Mouse (Mus musculus) intestine, embryonic 14.5 days (tissue): Measurements from ENCODE around the gene Anp32e. TPM values are rescaled to one million over a fixed set of nuclear protein-coding genes. Genes with fewer than 3 reads are reported as not detected.
"Not testable (repeated sequence)": the region's sequence is repeated elsewhere in the genome, so short reads cannot be mapped to it uniquely, and the experiment has no call there.

Experiments
- ATAC-seq: fragments of 200-750 bp; cut with Nextera tagmentation; replicated peaks from 2 replicates; pipeline ENCODE4 v1.8.0; 2017; ENCODE audit warnings: low read depth, moderate number of reproducible peaks, moderate TSS enrichment, moderate library complexity; ENCODE audit not compliant: low FRiP score, low TSS enrichment
- DNase-seq: peaks from one replicate; pipeline ENCODE4 v3.0.0-alpha.2; 2018; ENCODE audit warnings: low spot score
- H3K27ac ChIP-seq: fragments of 300-500 bp; sonication (generic); 2 replicates; pipeline ENCODE4 v1.5.1; 2014; ENCODE audit warnings: low read depth, mild to moderate bottlenecking, control low read depth
- H3K27me3 ChIP-seq: fragments of 300-500 bp; sonication (generic); replicated peaks from 2 replicates; pipeline ENCODE4 v1.6.1; 2014; ENCODE audit warnings: low read length, control low read depth; ENCODE audit not compliant: control insufficient read depth, insufficient read depth
- H3K36me3 ChIP-seq: fragments of 300-500 bp; sonication (generic); 2 replicates; pipeline ENCODE4 v1.6.1; 2014; ENCODE audit warnings: low read length, control low read depth; ENCODE audit not compliant: control insufficient read depth, insufficient read depth
- H3K4me1 ChIP-seq: fragments of 300-500 bp; sonication (generic); replicated peaks from 2 replicates; pipeline ENCODE4 v1.6.1; 2014; ENCODE audit warnings: low read length, control low read depth, mixed read lengths; ENCODE audit not compliant: control insufficient read depth, insufficient read depth
- H3K4me2 ChIP-seq: fragments of 300-500 bp; sonication (generic); 2 replicates; pipeline ENCODE4 v1.6.1; 2014; ENCODE audit warnings: low read length
- H3K4me3 ChIP-seq: fragments of 300-500 bp; sonication (generic); 2 replicates; pipeline ENCODE4 v1.5.1; 2014; ENCODE audit warnings: low read depth, low read length, control low read depth, mixed read lengths
- H3K9ac ChIP-seq: fragments of 300-500 bp; sonication (generic); 2 replicates; pipeline ENCODE4 v1.6.1; 2014; ENCODE audit warnings: mild to moderate bottlenecking, low read length
- H3K9me3 ChIP-seq: fragments of 300-500 bp; sonication (generic); 2 replicates; pipeline ENCODE4 v1.6.1; 2016; ENCODE audit warnings: low read length, control low read depth; ENCODE audit not compliant: control insufficient read depth
- WGBS: fragments of 180-500 bp; shearing (Covaris S2); extraction: QIAGEN DNeasy Blood & Tissue Kit; methylation state at CpG from one replicate; pipeline ENCODE4 v1.1.7; 2014; 5-methylcytosine and 5-hydroxymethylcytosine counted together
- polyA plus RNA-seq: library from polyadenylated mRNA; unstranded; fragments of >200 nt; fragmentation: Nextera tagmentation; extraction: Ambion mirVana; gene quantifications from 2 replicates; pipeline ENCODE4 v1.2.1, GENCODE M21; 2014

Anp32e gene
- polyA plus RNA-seq, 1 experiment from 2014 or later: 54.3 TPM

- ATAC-seq (no peak), DNase-seq (no peak)
- H3K27ac ChIP-seq: no peak overlapping the region
- no peak overlapping the region for H3K4me2 ChIP-seq
- no peak overlapping the region for H3K4me3 ChIP-seq
- H3K4me1 ChIP-seq: no peaks in the 10 kb centered on the region
- no peaks in the 10 kb centered on the region for H3K9me3 ChIP-seq
- H3K36me3 ChIP-seq: no peaks in the 10 kb centered on the region
- H3K9ac ChIP-seq: no peak overlapping the region
- H3K27me3 ChIP-seq: no peaks in the 10 kb centered on the region
- 89% methylated on average over 4 of the region's 4 CpGs for WGBS
These were observed 14.3 kb upstream of the Anp32e start for GRCm38 (mm10) chr3:95914706-95915105.

- DNase-seq (no peak), ATAC-seq (no peak)
- Histone ChIP-seq H3K4me1 (no peaks in the 10 kb centered on the region), H3K36me3 (no peaks in the 10 kb centered on the region), H3K4me2 (no peak overlapping the region), H3K9me3 (no peaks in the 10 kb centered on the region), H3K27ac (no peak overlapping the region), H3K9ac (no peak overlapping the region), H3K4me3 (no peak overlapping the region), H3K27me3 (no peaks in the 10 kb centered on the region)
- 70% methylated on average over 7 of the region's 7 CpGs for WGBS
These were observed 12.3 kb upstream of the Anp32e start for GRCm38 (mm10) chr3:95916760-95917159.

GRCm38 (mm10) chr3:95920532-95920931 lies 8.5 kb upstream of the Anp32e start:
- H3K4me3 ChIP-seq, H3K27me3 ChIP-seq, H3K9me3 ChIP-seq, H3K27ac ChIP-seq, ATAC-seq, H3K4me2 ChIP-seq, H3K4me1 ChIP-seq, H3K36me3 ChIP-seq, DNase-seq, H3K9ac ChIP-seq: not testable (repeated sequence)
- WGBS: 62% methylated on average over 2 of the region's 2 CpGs

- not testable (repeated sequence) for H3K9me3 ChIP-seq
These were observed 5.6 kb upstream of the Anp32e start for GRCm38 (mm10) chr3:95923429-95923828.

GRCm38 (mm10) chr3:95924185-95924584 lies 4.9 kb upstream of the Anp32e start:
- no peak overlapping the region for H3K9ac ChIP-seq
- no peak overlapping the region for H3K27ac ChIP-seq
- 72% methylated on average over 4 of the region's 4 CpGs for WGBS
- DNase-seq (no peak), ATAC-seq (no peak)
- no peaks in the 10 kb centered on the region for H3K27me3 ChIP-seq
- H3K4me1 ChIP-seq: 0 out of 2 replicates have a peak, but pooled peaks cover 5% of the 10 kb centered on the region
- H3K4me3 ChIP-seq: no peak overlapping the region
- no peaks in the 10 kb centered on the region for H3K36me3 ChIP-seq
- H3K9me3 ChIP-seq: no peaks in the 10 kb centered on the region
- no peak overlapping the region for H3K4me2 ChIP-seq

More at GRCm38 (mm10) chr3:95923429-95923828, 5.6 kb upstream of the Anp32e start:
- not testable (repeated sequence) for H3K27me3 ChIP-seq, H3K36me3 ChIP-seq, DNase-seq, H3K4me2 ChIP-seq, H3K4me3 ChIP-seq, H3K27ac ChIP-seq, ATAC-seq, H3K9ac ChIP-seq, H3K4me1 ChIP-seq
- 88% methylated on average over 7 of the region's 7 CpGs for WGBS

- Histone ChIP-seq H3K36me3 (no peaks in the 10 kb centered on the region), H3K4me1 (0 out of 2 replicates have a peak, but pooled peaks cover 5% of the 10 kb centered on the region), H3K9me3 (no peaks in the 10 kb centered on the region), H3K9ac (no peak overlapping the region), H3K4me3 (no peak overlapping the region), H3K27ac (no peak overlapping the region), H3K27me3 (no peaks in the 10 kb centered on the region), H3K4me2 (no peak overlapping the region)
- DNase-seq (no peak), ATAC-seq (no peak)
- whole genome bisulfite sequencing: 78% methylated on average over 5 of the region's 5 CpGs
These were observed 4.0 kb upstream of the Anp32e start for GRCm38 (mm10) chr3:95925087-95925486.

- WGBS: 57% methylated on average over 6 of the region's 6 CpGs
- no peaks in the 10 kb centered on the region for H3K27me3 ChIP-seq
- H3K9me3 ChIP-seq: no peaks in the 10 kb centered on the region
- peak overlapping the region; percentile 95 for H3K4me3 ChIP-seq
- H3K4me1 ChIP-seq: 0 out of 2 replicates have a peak, but pooled peaks cover 15% of the 10 kb centered on the region
- ATAC-seq: no peak
- H3K36me3 ChIP-seq: no peaks in the 10 kb centered on the region
- H3K4me2 ChIP-seq: peak overlapping the region; percentile 59
- DNase-seq: no peak
- peak overlapping the region; percentile 99 for H3K9ac ChIP-seq
- peak overlapping the region; percentile 94 for H3K27ac ChIP-seq
These were observed 787 bp upstream of the Anp32e start for GRCm38 (mm10) chr3:95928261-95928657.

- Histone ChIP-seq H3K9ac (peak overlapping the region; percentile 99), H3K27ac (peak overlapping the region; percentile 94), H3K9me3 (no peaks in the 10 kb centered on the region), H3K27me3 (no peaks in the 10 kb centered on the region), H3K36me3 (peaks cover 14% of the 10 kb centered on the region), H3K4me2 (peak overlapping the region; percentile 66), H3K4me1 (0 out of 2 replicates have a peak, but pooled peaks cover 15% of the 10 kb centered on the region), H3K4me3 (peak overlapping the region; percentile 95)
- WGBS: under 1% methylated on average over 105 of the region's 105 CpGs
- DNase-seq: peak; percentile 83
- ATAC-seq: peak; percentile 51
These were observed 780 bp downstream of the Anp32e start for GRCm38 (mm10) chr3:95929581-95930470.

GRCm38 (mm10) chr3:95930471-95930789 lies 1.4 kb downstream of the Anp32e start:
- under 1% methylated on average over 5 of the region's 5 CpGs for WGBS
- peak; percentile 66 for DNase-seq

More at GRCm38 (mm10) chr3:95930471-95930789, 1.4 kb downstream of the Anp32e start:
- Histone ChIP-seq H3K9me3 (no peaks in the 10 kb centered on the region), H3K36me3 (peaks cover 19% of the 10 kb centered on the region), H3K4me3 (peak overlapping the region; percentile 95), H3K27ac (peak overlapping the region; percentile 94), H3K4me2 (peak overlapping the region; percentile 66), H3K9ac (peak overlapping the region; percentile 99), H3K27me3 (no peaks in the 10 kb centered on the region), H3K4me1 (0 out of 2 replicates have a peak, but pooled peaks cover 15% of the 10 kb centered on the region)
- ATAC-seq: no peak
